Mouse (Mus musculus) kidney, adult 18-20 months (tissue): ENCODE measurements around the gene Olfr1369-ps1.
A peak's percentile ranks its signal among the peaks of the same experiment; 100 is the strongest.
"Not testable (repeated sequence)": the region's sequence is repeated elsewhere in the genome, so short reads cannot be mapped to it uniquely, and the experiment has no call there.

Experiments used
- DNase-seq: peaks from one replicate; pipeline ENCODE4 v3.0.0; 2021

The Olfr1369-ps1 gene

GRCm38 (mm10) chr13:21111183-21111582 is at the start of gene Olfr1369-ps1:
Olfr1369-ps1 (plus strand) TSS chr13:21111483.
- DNase-seq, result not testable (repeated sequence)

GRCm38 (mm10) chr13:21066021-21066420 is 45.3 kb upstream of the Olfr1369-ps1 start:
- no peak for DNase-seq

- no peak for DNase-seq
Measured at GRCm38 (mm10) chr13:21074847-21075246, 36.4 kb upstream of the Olfr1369-ps1 start, which contains the start of gene Olfr1370. Olfr1370 (minus strand) TSS chr13:21074947.

- DNase-seq, result no peak
Measured at GRCm38 (mm10) chr13:21082686-21083085, 28.6 kb upstream of the Olfr1369-ps1 start.

- no peak for DNase-seq
Measured at GRCm38 (mm10) chr13:21109759-21110158, 1.5 kb upstream of the Olfr1369-ps1 start.

- no peak for DNase-seq
Measured at GRCm38 (mm10) chr13:21110441-21110840, 842 bp upstream of the Olfr1369-ps1 start.

- no peak for DNase-seq
Measured at GRCm38 (mm10) chr13:21114121-21114520, 2.8 kb downstream of the Olfr1369-ps1 start.

GRCm38 (mm10) chr13:21129339-21129738 is 18.1 kb downstream of the Olfr1369-ps1 start, which contains the start of gene Olfr263:
Olfr263 (plus strand) TSS chr13:21129639.
- not testable (repeated sequence) for DNase-seq

- DNase-seq, result no peak
Measured at GRCm38 (mm10) chr13:21142421-21142820, 31.1 kb downstream of the Olfr1369-ps1 start.

GRCm38 (mm10) chr13:21145767-21146166 is 34.5 kb downstream of the Olfr1369-ps1 start, which contains the start of gene Olfr1368:
Olfr1368 (minus strand) TSS chr13:21145867.
- DNase-seq, result no peak

GRCm38 (mm10) chr13:21155888-21156287 is 44.6 kb downstream of the Olfr1369-ps1 start:
- no peak for DNase-seq

GRCm38 (mm10) chr13:21158071-21158470 is 46.8 kb downstream of the Olfr1369-ps1 start:
- no peak for DNase-seq

GRCm38 (mm10) chr13:21158785-21159474 is 47.6 kb downstream of the Olfr1369-ps1 start:
- DNase-seq, result peak; percentile 90

- no peak for DNase-seq
Measured at GRCm38 (mm10) chr13:21159475-21159819, 48.2 kb downstream of the Olfr1369-ps1 start.

- DNase-seq, result peak; percentile 31
Measured at GRCm38 (mm10) chr13:21160041-21160511, 48.8 kb downstream of the Olfr1369-ps1 start.

- peak; percentile 95 for DNase-seq
Measured at GRCm38 (mm10) chr13:21160657-21161590, 49.6 kb downstream of the Olfr1369-ps1 start.

- DNase-seq, result no peak
Measured at GRCm38 (mm10) chr13:21161591-21161990, 50.3 kb downstream of the Olfr1369-ps1 start.

GRCm38 (mm10) chr13:21162591-21162990 is 51.3 kb downstream of the Olfr1369-ps1 start:
- DNase-seq, result no peak

GRCm38 (mm10) chr13:21166936-21167909 is 55.9 kb downstream of the Olfr1369-ps1 start:
- peak; percentile 80 for DNase-seq

GRCm38 (mm10) chr13:21167910-21168300 is 56.6 kb downstream of the Olfr1369-ps1 start:
- peak; percentile 32 for DNase-seq

- peak; percentile 56 for DNase-seq
Measured at GRCm38 (mm10) chr13:21168371-21169011, 57.2 kb downstream of the Olfr1369-ps1 start.
